Mouse (Mus musculus): Measurements from ENCODE around the gene Rbm20. TPM values are rescaled to one million over a fixed set of nuclear protein-coding genes. Genes with fewer than 3 reads are reported as not detected.
A peak's percentile ranks its signal among the peaks of the same experiment; 100 is the strongest.

Gene Rbm20
- polyA plus RNA-seq, 1 experiment from 2014 or later, result 4.0 TPM

GRCm38 (mm10) chr19:53745354-53745753 lies 68.2 kb downstream of the Rbm20 start:
- Histone ChIP-seq H3K27me3 (no peaks in the 10 kb centered on the region), H3K27ac (no peak overlapping the region), H3K4me3 (no peak overlapping the region), H3K36me3 (no peaks in the 10 kb centered on the region), H3K9me3 (no peaks in the 10 kb centered on the region), H3K9ac (no peak overlapping the region), H3K4me1 (0 out of 2 replicates have a peak, but pooled peaks cover 7% of the 10 kb centered on the region), H3K4me2 (no peak overlapping the region)
- ATAC-seq (ENCODE audit: insufficient number of reproducible peaks, low FRiP score, low TSS enrichment, low read depth), result no peak
- 80% methylated on average over 3 of the region's 3 CpGs for WGBS

GRCm38 (mm10) chr19:53746116-53746515 lies 69.0 kb downstream of the Rbm20 start:
- Histone ChIP-seq H3K9ac (no peak overlapping the region), H3K27ac (no peak overlapping the region), H3K27me3 (no peaks in the 10 kb centered on the region), H3K4me3 (no peak overlapping the region), H3K36me3 (no peaks in the 10 kb centered on the region), H3K4me2 (no peak overlapping the region), H3K9me3 (no peaks in the 10 kb centered on the region), H3K4me1 (0 out of 2 replicates have a peak, but pooled peaks cover 7% of the 10 kb centered on the region)
- no peak for ATAC-seq (ENCODE audit: insufficient number of reproducible peaks, low FRiP score, low TSS enrichment, low read depth)
- WGBS, result 52% methylated on average over 9 of the region's 9 CpGs

- H3K4me2 ChIP-seq, result no peak overlapping the region
- no peaks in the 10 kb centered on the region for H3K36me3 ChIP-seq
- no peak overlapping the region for H3K9ac ChIP-seq
- no peak overlapping the region for H3K27ac ChIP-seq
- H3K27me3 ChIP-seq, result no peaks in the 10 kb centered on the region
- H3K4me1 ChIP-seq, result 0 out of 2 replicates have a peak, but pooled peaks cover 7% of the 10 kb centered on the region
- WGBS, result 60% methylated on average over 13 of the region's 13 CpGs
- no peak for ATAC-seq (ENCODE audit: insufficient number of reproducible peaks, low FRiP score, low TSS enrichment, low read depth)
- H3K9me3 ChIP-seq, result no peaks in the 10 kb centered on the region
- H3K4me3 ChIP-seq, result no peak overlapping the region
Measured at GRCm38 (mm10) chr19:53748236-53748775, 71.2 kb downstream of the Rbm20 start.

- Histone ChIP-seq H3K9me3 (no peaks in the 10 kb centered on the region), H3K36me3 (no peaks in the 10 kb centered on the region), H3K9ac (no peak overlapping the region), H3K27me3 (no peaks in the 10 kb centered on the region), H3K4me2 (no peak overlapping the region), H3K4me3 (no peak overlapping the region), H3K27ac (no peak overlapping the region), H3K4me1 (0 out of 2 replicates have a peak, but pooled peaks cover 7% of the 10 kb centered on the region)
- 96% methylated on average over 8 of the region's 8 CpGs for WGBS
- ATAC-seq (ENCODE audit: insufficient number of reproducible peaks, low FRiP score, low TSS enrichment, low read depth), result no peak
Measured at GRCm38 (mm10) chr19:53749326-53749725, 72.2 kb downstream of the Rbm20 start.

- 64% methylated on average over 22 of the region's 22 CpGs for WGBS
- Histone ChIP-seq H3K9ac (no peak overlapping the region), H3K36me3 (no peaks in the 10 kb centered on the region), H3K4me2 (no peak overlapping the region), H3K4me3 (no peak overlapping the region), H3K9me3 (no peaks in the 10 kb centered on the region), H3K27ac (no peak overlapping the region), H3K4me1 (0 out of 2 replicates have a peak, but pooled peaks cover 7% of the 10 kb centered on the region), H3K27me3 (no peaks in the 10 kb centered on the region)
- no peak for ATAC-seq (ENCODE audit: insufficient number of reproducible peaks, low FRiP score, low TSS enrichment, low read depth)
Measured at GRCm38 (mm10) chr19:53751420-53752185, 74.5 kb downstream of the Rbm20 start.

GRCm38 (mm10) chr19:53752993-53753392 lies 75.9 kb downstream of the Rbm20 start:
- Histone ChIP-seq H3K4me1 (0 out of 2 replicates have a peak, but pooled peaks cover 6% of the 10 kb centered on the region), H3K4me2 (no peak overlapping the region), H3K9ac (no peak overlapping the region), H3K27ac (no peak overlapping the region), H3K36me3 (no peaks in the 10 kb centered on the region), H3K4me3 (no peak overlapping the region), H3K27me3 (no peaks in the 10 kb centered on the region), H3K9me3 (no peaks in the 10 kb centered on the region)
- WGBS, result 62% methylated on average over 7 of the region's 7 CpGs
- ATAC-seq (ENCODE audit: insufficient number of reproducible peaks, low FRiP score, low TSS enrichment, low read depth), result no peak

- WGBS, result 44% methylated on average over 7 of the region's 7 CpGs
- ATAC-seq (ENCODE audit: insufficient number of reproducible peaks, low FRiP score, low TSS enrichment, low read depth), result peak; percentile 71
- H3K4me2 ChIP-seq, result no peak overlapping the region
Measured at GRCm38 (mm10) chr19:53754421-53754830, 77.3 kb downstream of the Rbm20 start.

GRCm38 (mm10) chr19:53755346-53755745 lies 78.2 kb downstream of the Rbm20 start:
- Histone ChIP-seq H3K27ac (no peak overlapping the region), H3K9ac (no peak overlapping the region), H3K4me3 (no peak overlapping the region), H3K27me3 (no peaks in the 10 kb centered on the region), H3K9me3 (no peaks in the 10 kb centered on the region), H3K36me3 (no peaks in the 10 kb centered on the region), H3K4me1 (no peaks in the 10 kb centered on the region), H3K4me2 (no peak overlapping the region)
- 81% methylated on average over 5 of the region's 5 CpGs for WGBS
- no peak for ATAC-seq (ENCODE audit: insufficient number of reproducible peaks, low FRiP score, low TSS enrichment, low read depth)

More at GRCm38 (mm10) chr19:53754421-53754830, 77.3 kb downstream of the Rbm20 start:
- Histone ChIP-seq H3K27ac (no peak overlapping the region), H3K4me1 (no peaks in the 10 kb centered on the region), H3K27me3 (no peaks in the 10 kb centered on the region), H3K4me3 (no peak overlapping the region), H3K9me3 (no peaks in the 10 kb centered on the region), H3K36me3 (no peaks in the 10 kb centered on the region), H3K9ac (no peak overlapping the region)

GRCm38 (mm10) chr19:53757432-53758109 lies 80.5 kb downstream of the Rbm20 start:
- no peak for ATAC-seq (ENCODE audit: insufficient number of reproducible peaks, low FRiP score, low TSS enrichment, low read depth)
- Histone ChIP-seq H3K4me1 (no peaks in the 10 kb centered on the region), H3K9ac (no peak overlapping the region), H3K4me2 (no peak overlapping the region), H3K36me3 (no peaks in the 10 kb centered on the region), H3K9me3 (no peaks in the 10 kb centered on the region), H3K4me3 (no peak overlapping the region), H3K27ac (no peak overlapping the region), H3K27me3 (no peaks in the 10 kb centered on the region)
- WGBS, result 87% methylated on average over 17 of the region's 17 CpGs

GRCm38 (mm10) chr19:53758881-53759418 lies 81.8 kb downstream of the Rbm20 start:
- Histone ChIP-seq H3K9ac (no peak overlapping the region), H3K9me3 (no peaks in the 10 kb centered on the region), H3K4me1 (no peaks in the 10 kb centered on the region), H3K4me2 (no peak overlapping the region), H3K36me3 (no peaks in the 10 kb centered on the region), H3K4me3 (no peak overlapping the region), H3K27ac (no peak overlapping the region), H3K27me3 (no peaks in the 10 kb centered on the region)
- WGBS, result 76% methylated on average over 2 of the region's 2 CpGs
- ATAC-seq (ENCODE audit: insufficient number of reproducible peaks, low FRiP score, low TSS enrichment, low read depth), result no peak

GRCm38 (mm10) chr19:53760125-53761101 lies 83.3 kb downstream of the Rbm20 start:
- Histone ChIP-seq H3K4me1 (no peaks in the 10 kb centered on the region), H3K4me2 (no peak overlapping the region), H3K9ac (no peak overlapping the region), H3K4me3 (no peak overlapping the region), H3K9me3 (no peaks in the 10 kb centered on the region), H3K27me3 (no peaks in the 10 kb centered on the region), H3K27ac (no peak overlapping the region), H3K36me3 (no peaks in the 10 kb centered on the region)
- ATAC-seq (ENCODE audit: insufficient number of reproducible peaks, low FRiP score, low TSS enrichment, low read depth), result no peak
- WGBS, result 77% methylated on average over 17 of the region's 17 CpGs

Measured in limb, embryonic 15.5 days (tissue).